Comparison of ENCODE assay signal across 18 mouse cellular contexts in the genomic region with DNA sequence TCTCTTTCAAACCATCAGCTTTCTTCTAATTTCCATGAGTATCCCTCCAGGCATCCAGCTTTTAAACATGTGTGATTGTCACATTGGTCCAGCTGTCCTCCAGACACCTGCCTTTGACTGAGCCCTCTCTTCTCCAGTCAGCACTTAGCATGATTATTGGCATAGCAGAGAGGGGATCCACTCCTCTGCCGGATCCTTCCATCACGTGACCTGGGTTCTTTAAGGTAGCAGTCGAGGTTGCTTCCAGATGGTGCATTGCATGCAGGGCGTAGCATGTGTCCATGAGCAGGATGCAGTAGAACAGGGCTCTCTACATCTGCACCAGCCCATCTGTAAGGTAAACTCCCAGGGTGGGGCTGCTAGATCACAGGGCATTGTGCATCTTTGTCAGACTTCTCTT.
"Had no signal": no experiment of that assay in that cellular context is flagged by ENCODE, and none has a peak within 500 bp of the region (broad histone marks: within the 10 kb centered on the region; RNA-seq: fewer than 3 reads in every experiment).

No protein-coding gene starts in this region.

- H3K36me3 ChIP-seq: limb, embryonic 10.5 days; limb, embryonic 13.5 days; liver, embryonic 12.5 days; liver, embryonic 15.5 days; lung, embryonic 15.5 days; midbrain, embryonic 12.5 days; midbrain, embryonic 15.5 days had no signal

- H3K4me3 ChIP-seq: layer of hippocampus, adult 2 months; limb, embryonic 10.5 days; limb, embryonic 13.5 days; liver, embryonic 12.5 days; liver, embryonic 15.5 days; lung, embryonic 15.5 days; midbrain, embryonic 12.5 days; midbrain, embryonic 15.5 days had no signal

- H3K27me3 ChIP-seq: limb, embryonic 13.5 days; lung, embryonic 15.5 days; midbrain, embryonic 12.5 days; midbrain, embryonic 15.5 days had no signal

- H3K4me1 ChIP-seq: liver, embryonic 12.5 days; liver, embryonic 15.5 days had no signal

- DNase-seq: kidney, postnatal 25 days; layer of hippocampus, adult 9-11 months; liver; lung, adult 18-20 months; lung, postnatal 10 days; lung, postnatal 36 days; right cerebral cortex, postnatal 14 days; right cerebral cortex, postnatal 4 days; thymus, adult 2 months; thymus, postnatal 14 days had no signal

- H3K9me3 ChIP-seq: limb, embryonic 10.5 days; limb, embryonic 13.5 days; liver, embryonic 12.5 days; liver, embryonic 15.5 days; lung, embryonic 15.5 days; midbrain, embryonic 12.5 days; midbrain, embryonic 15.5 days had no signal

- ATAC-seq: liver, embryonic 12.5 days; midbrain, embryonic 15.5 days had no signal
